Mouse (Mus musculus): ENCODE measurements at regions not wholly inside any gene's neighbourhood (a gene's known extent, or its start where the extent isn't known, plus 50 kb on each side); places are given as distances from the start of the nearest gene placed in this dataset. TPM values are rescaled to one million over a fixed set of nuclear protein-coding genes. Genes with fewer than 3 reads are reported as not detected.
A peak's percentile ranks its signal among the peaks of the same experiment; 100 is the strongest.

GRCm38 (mm10) chr13:114757459-114757858, 60.6 kb upstream of the Mocs2 start:
- Histone ChIP-seq H3K27ac (ENCODE audit: low read depth) (no peak overlapping the region), H3K36me3 (replicated peaks; ENCODE audit: control insufficient read depth, insufficient read depth, low read length) (no peaks in the 10 kb centered on the region), H3K4me2 (ENCODE audit: low read depth, low read length) (no peak overlapping the region), H3K9me3 (replicated peaks; ENCODE audit: control insufficient read depth, low read length) (no peaks in the 10 kb centered on the region), H3K4me1 (ENCODE audit: control insufficient read depth, insufficient read depth) (no peaks in the 10 kb centered on the region), H3K27me3 (ENCODE audit: control insufficient read depth, insufficient read depth, low read length) (no peaks in the 10 kb centered on the region), H3K9ac (replicated peaks; ENCODE audit: low read depth, low read length) (no peak overlapping the region), H3K4me3 (ENCODE audit: low read depth, low read length) (no peak overlapping the region)
- ATAC-seq (ENCODE audit: insufficient read depth, low read depth) = no peak
- TF ChIP-seq CTCF (IDR thresholded peaks at IDR 0.05; ENCODE audit: low read depth) = peak; percentile 56
- TF ChIP-seq EP300 (IDR thresholded peaks at IDR 0.05; ENCODE audit: low read depth) = no peak
- DNase-seq (ENCODE audit: low spot score) = peak; percentile 49

GRCm38 (mm10) chr13:114759886-114760285, 58.1 kb upstream of the Mocs2 start:
- ATAC-seq (ENCODE audit: insufficient read depth, low read depth) = no peak
- WGBS = 93% methylated on average over 1 of the region's 1 CpGs

GRCm38 (mm10) chr13:114760901-114761300, 57.1 kb upstream of the Mocs2 start:
- no peaks in the 10 kb centered on the region for H3K27me3 ChIP-seq (ENCODE audit: control insufficient read depth, insufficient read depth, low read length)
- no peak overlapping the region for H3K4me2 ChIP-seq (ENCODE audit: low read depth, low read length)
- TF ChIP-seq CTCF (IDR thresholded peaks at IDR 0.05; ENCODE audit: low read depth) (no peak), EP300 (IDR thresholded peaks at IDR 0.05; ENCODE audit: low read depth) (no peak)
- no peaks in the 10 kb centered on the region for H3K36me3 ChIP-seq (replicated peaks; ENCODE audit: control insufficient read depth, insufficient read depth, low read length)
- DNase-seq (ENCODE audit: low spot score) = no peak
- H3K9ac ChIP-seq (replicated peaks; ENCODE audit: low read depth, low read length) = no peak overlapping the region
- ATAC-seq (ENCODE audit: insufficient read depth, low read depth) = no peak
- H3K4me3 ChIP-seq (ENCODE audit: low read depth, low read length) = no peak overlapping the region
- H3K27ac ChIP-seq (ENCODE audit: low read depth) = no peak overlapping the region
- 67% methylated on average over 3 of the region's 3 CpGs for WGBS
- H3K9me3 ChIP-seq (replicated peaks; ENCODE audit: control insufficient read depth, low read length) = no peaks in the 10 kb centered on the region
- H3K4me1 ChIP-seq (ENCODE audit: control insufficient read depth, insufficient read depth) = no peaks in the 10 kb centered on the region

More at GRCm38 (mm10) chr13:114759886-114760285, 58.1 kb upstream of the Mocs2 start:
- Histone ChIP-seq H3K36me3 (replicated peaks; ENCODE audit: control insufficient read depth, insufficient read depth, low read length) (no peaks in the 10 kb centered on the region), H3K27me3 (ENCODE audit: control insufficient read depth, insufficient read depth, low read length) (no peaks in the 10 kb centered on the region), H3K4me1 (ENCODE audit: control insufficient read depth, insufficient read depth) (no peaks in the 10 kb centered on the region), H3K9me3 (replicated peaks; ENCODE audit: control insufficient read depth, low read length) (no peaks in the 10 kb centered on the region), H3K27ac (ENCODE audit: low read depth) (no peak overlapping the region), H3K4me2 (ENCODE audit: low read depth, low read length) (no peak overlapping the region), H3K9ac (replicated peaks; ENCODE audit: low read depth, low read length) (no peak overlapping the region), H3K4me3 (ENCODE audit: low read depth, low read length) (no peak overlapping the region)
- DNase-seq (ENCODE audit: low spot score) = no peak
- TF ChIP-seq EP300 (IDR thresholded peaks at IDR 0.05; ENCODE audit: low read depth) (no peak), CTCF (IDR thresholded peaks at IDR 0.05; ENCODE audit: low read depth) (no peak)

Small RNAs in the stretch of these regions (microRNA-seq; reads per million reads assigned to microRNA genes)
- gene Gm25950 = not detected

Measured in heart, postnatal 0 days (tissue).